8 mouse cellular contexts compared by ENCODE assay signal in genomic region chr9:108290016-108290750, GRCm38 (mm10). TPM values are rescaled to one million over a fixed set of nuclear protein-coding genes. Genes with fewer than 3 reads are reported as not detected.
DNase-seq lines count a peak whose midpoint lies in the region; ATAC-seq and TF ChIP-seq lines count a peak whose summit lies in the region.

TSS of gene Nicn1 (plus strand) at chr9:108290429.

- WGBS in hindbrain, embryonic 13.5 days: under 1% methylated on average over 32 of the region's 32 CpGs

- ATAC-seq in Patski: peak; percentile 98
- ATAC-seq in hindbrain, embryonic 13.5 days (ENCODE audit: low FRiP score): peak; percentile 98

- peaks cover 20% of the 10 kb centered on the region for H3K36me3 ChIP-seq in hindbrain, embryonic 13.5 days

- TF ChIP-seq CTCF in Patski (IDR thresholded peaks at IDR 0.05): no peak

- peak within 1 kb of the TSS; percentile 93 for H3K27ac ChIP-seq in hindbrain, embryonic 13.5 days

- peaks cover 10% of the 10 kb centered on the region for H3K4me1 ChIP-seq in hindbrain, embryonic 13.5 days (replicated peaks)

- in situ Hi-C loops in Patski (cut with MboI; ENCODE audit: low pct_unique_long_range_greater_than_20kb): no loop called here

- peak; percentile 84 for DNase-seq in Patski (ENCODE audit: low read depth, low spot score)
- DNase-seq in cerebellum, postnatal 14 days: peak; percentile 89 to 92
- DNase-seq in frontal cortex, postnatal 14 days (ENCODE audit: low spot score in 2 of 2): peak; percentile 92 to 96
- DNase-seq in layer of hippocampus, postnatal 25 days (ENCODE audit: extremely low spot score in 1 of 2, low spot score in 1 of 2): peak; percentile 59 to 69
- peak; percentile 98 for DNase-seq in lung, postnatal 25 days (ENCODE audit: low spot score)
- peak; percentile 98 for DNase-seq in retina, embryonic 14.5 days (ENCODE audit: low spot score)
- peak; percentile 85 for DNase-seq in thymus, postnatal 4 days

- H3K9ac ChIP-seq in hindbrain, embryonic 13.5 days: peak within 1 kb of the TSS; percentile 77

- no peaks in the 10 kb centered on the region for H3K9me3 ChIP-seq in hindbrain, embryonic 13.5 days

- CTCF ChIA-PET in Patski (lab: Charles Lee): interaction anchor here (0.6 to 1.4 kb wide), 2 partner anchors 14 to 26 kb away, joined by 3 read pairs; no protein-coding TSS in a partner anchor

- POLR2A ChIA-PET in Patski (lab: Charles Lee): interaction anchor here (0.6 to 1.1 kb wide), 3 partner anchors 26 to 212 kb away, joined by 3 to 5 read pairs (median 4); no protein-coding TSS in a partner anchor

- peak within 1 kb of the TSS; percentile 69 for H3K4me2 ChIP-seq in hindbrain, embryonic 13.5 days

- no peaks in the 10 kb centered on the region for H3K27me3 ChIP-seq in Patski
- H3K27me3 ChIP-seq in hindbrain, embryonic 13.5 days: no peaks in the 10 kb centered on the region

- peak within 1 kb of the TSS; percentile 59 for H3K4me3 ChIP-seq in hindbrain, embryonic 13.5 days

RNA-seq across cellular contexts. Expression of gene Nicn1, which starts in this region (rescaled TPM):
- 30.9 TPM for polyA plus RNA-seq in Patski (2021)
- polyA plus RNA-seq in hindbrain, embryonic 13.5 days (2015; fragmentation: Nextera tagmentation; extraction: Ambion mirVana): 135 and 143 TPM in 2 replicates
- total RNA-seq in layer of hippocampus, postnatal 25 days (2021): 100 to 1,000 TPM in 1 of 2 experiments, 10 to 100 TPM in 1; 93.0 to 121 TPM

Comparison
In these comparisons a context has a peak if more than half of its experiments do, and no peak if none do; other contexts are left out.
1. Peak in every context shown above with its lines: DNase-seq, ATAC-seq, H3K4me3 ChIP-seq and H3K27ac ChIP-seq.